Mouse (Mus musculus) spleen, adult 2 months (tissue): ENCODE data around the gene Ints11. TPM values are rescaled to one million over a fixed set of nuclear protein-coding genes. Genes with fewer than 3 reads are reported as not detected.

ENCODE experiments used
- DNase-seq, 2 experiments: peaks; one replicate each; pipeline versions ENCODE4 v3.0.0 to v3.0.0-alpha.2; 2012 to 2021; ENCODE audit warnings: low spot score in 2 of 2, low read depth in 1 of 2
- H3K27ac ChIP-seq: fragments of 200-500 bp; 2 replicates; pipeline ENCODE4 v1.5.1; 2012; ENCODE audit warnings: low read length, inconsistent platforms; ENCODE audit not compliant: insufficient read depth
- H3K27me3 ChIP-seq: fragments of 200-500 bp; 2 replicates; pipeline ENCODE4 v1.6.1; 2012; ENCODE audit warnings: mild to moderate bottlenecking, moderate library complexity, low read length, inconsistent platforms; ENCODE audit not compliant: control insufficient read depth, insufficient read depth
- H3K36me3 ChIP-seq: fragments of 200-500 bp; 2 replicates; pipeline ENCODE4 v1.6.1; 2012; ENCODE audit warnings: mild to moderate bottlenecking, low read length, inconsistent platforms; ENCODE audit not compliant: control insufficient read depth, insufficient read depth
- H3K4me1 ChIP-seq: fragments of 200-500 bp; 2 replicates; pipeline ENCODE4 v1.6.1; 2011; ENCODE audit warnings: inconsistent platforms; ENCODE audit not compliant: control insufficient read depth, insufficient read depth, insufficient read length
- H3K4me3 ChIP-seq: fragments of 200-500 bp; 2 replicates; pipeline ENCODE4 v1.5.1; 2011; ENCODE audit warnings: mild to moderate bottlenecking, inconsistent platforms; ENCODE audit not compliant: insufficient read depth, insufficient read length; ENCODE audit errors: extremely low read depth
- CTCF ChIP-seq: fragments of 200-500 bp; IDR thresholded peaks from 2 replicates; pipeline ENCODE4 v1.5.1; 2011; ENCODE audit warnings: mild to moderate bottlenecking, inconsistent platforms; ENCODE audit not compliant: insufficient read depth, insufficient read length, insufficient replicate concordance; ENCODE audit errors: extremely low read depth
- POLR2A ChIP-seq: fragments of 200-500 bp; IDR thresholded peaks from 2 replicates; pipeline ENCODE4 v1.6.1; 2011; ENCODE audit warnings: low read depth, low read length, inconsistent platforms
- WGBS: fragments of 180-500 bp; shearing (Covaris S2); methylation state at CpG from one replicate; pipeline ENCODE4 v1.1.7; 2018; 5-methylcytosine and 5-hydroxymethylcytosine counted together
- polyA plus RNA-seq: library from polyadenylated mRNA; depleted of rRNA; stranded (reverse); fragments of >200 nt; gene quantifications from 2 replicates; pipeline ENCODE4 v1.2.3, GENCODE M21; 2012

Gene Ints11
- polyA plus RNA-seq, 1 experiment, result 31.8 TPM

DNA sequence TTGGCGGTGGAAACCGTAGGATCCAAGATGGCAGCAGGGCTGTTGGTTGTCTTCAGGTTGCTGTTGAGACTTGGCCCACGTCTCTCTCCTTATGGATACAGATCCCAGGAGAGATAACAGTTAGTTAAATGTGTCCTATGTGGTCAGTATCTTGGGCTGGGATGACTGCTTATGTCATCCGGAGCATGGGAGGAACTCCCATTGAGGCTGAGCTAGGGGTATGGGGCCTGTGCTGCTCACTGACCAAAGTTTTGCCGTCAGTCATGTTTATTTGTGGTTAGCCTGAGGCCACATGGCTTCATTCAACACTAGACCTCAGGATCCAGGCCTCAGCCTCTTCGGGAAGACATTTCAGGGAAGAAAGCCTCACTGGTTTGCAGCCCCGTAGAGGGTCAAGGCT, 2.1 kb downstream of the Ints11 start:
- TF ChIP-seq POLR2A (no peak), CTCF (no peak)
- DNase-seq, result no peak
- 93% methylated on average over 7 of the region's 7 CpGs for WGBS
- H3K36me3 ChIP-seq, result peaks cover 21% of the 10 kb centered on the region
- H3K27me3 ChIP-seq, result no peaks in the 10 kb centered on the region
- no peak overlapping the region for H3K27ac ChIP-seq
- H3K4me1 ChIP-seq, result peaks cover 6% of the 10 kb centered on the region; the same call in 1 of the 2 replicates
- H3K4me3 ChIP-seq, result no peak overlapping the region

- no peaks in the 10 kb centered on the region for H3K4me1 ChIP-seq
- H3K27ac ChIP-seq, result no peak overlapping the region
- peaks cover 23% of the 10 kb centered on the region for H3K36me3 ChIP-seq
- WGBS, result 89% methylated on average over 3 of the region's 3 CpGs
- TF ChIP-seq POLR2A, result no peak
- TF ChIP-seq CTCF, result no peak
- H3K4me3 ChIP-seq, result no peak overlapping the region
- no peak for DNase-seq
- H3K27me3 ChIP-seq, result no peaks in the 10 kb centered on the region
Observed at GRCm38 (mm10) chr4:155883587-155883986, 14.2 kb downstream of the Ints11 start.

GRCm38 (mm10) chr4:155886330-155886729, 17.0 kb downstream of the Ints11 start:
- Histone ChIP-seq H3K27ac (no peak overlapping the region), H3K36me3 (peaks cover 24% of the 10 kb centered on the region), H3K27me3 (no peaks in the 10 kb centered on the region), H3K4me1 (peaks cover 5% of the 10 kb centered on the region), H3K4me3 (no peak overlapping the region)
- WGBS, result 86% methylated on average over 5 of the region's 5 CpGs
- no peak for TF ChIP-seq CTCF
- TF ChIP-seq POLR2A, result no peak
- no peak for DNase-seq

DNA sequence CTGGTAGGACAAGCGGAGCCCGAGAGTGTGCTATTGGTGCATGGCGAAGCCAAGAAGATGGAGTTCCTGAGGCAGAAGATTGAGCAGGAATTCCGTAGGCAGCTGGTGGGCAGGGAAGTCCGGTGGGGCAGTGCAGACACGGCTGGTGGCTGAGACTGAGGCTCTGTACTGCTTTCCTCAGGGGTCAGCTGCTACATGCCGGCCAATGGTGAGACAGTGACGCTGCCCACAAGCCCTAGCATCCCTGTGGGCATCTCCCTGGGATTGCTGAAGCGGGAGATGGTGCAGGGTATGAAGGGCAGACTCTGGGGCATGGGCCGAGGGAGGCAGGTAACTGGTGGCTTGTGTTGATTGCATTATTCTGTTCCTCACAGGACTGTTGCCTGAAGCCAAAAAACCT, 18.3 kb downstream of the Ints11 start:
- 93% methylated on average over 10 of the region's 10 CpGs for WGBS
- DNase-seq, result no peak
- TF ChIP-seq CTCF, result no peak
- no peak for TF ChIP-seq POLR2A
- Histone ChIP-seq H3K27ac (no peak overlapping the region), H3K4me1 (peaks cover 6% of the 10 kb centered on the region), H3K36me3 (peaks cover 24% of the 10 kb centered on the region), H3K4me3 (no peak overlapping the region), H3K27me3 (no peaks in the 10 kb centered on the region)

- Histone ChIP-seq H3K4me3 (no peak overlapping the region), H3K36me3 (peaks cover 24% of the 10 kb centered on the region), H3K27me3 (no peaks in the 10 kb centered on the region), H3K4me1 (peaks cover 11% of the 10 kb centered on the region), H3K27ac (no peak overlapping the region)
- DNase-seq, result no peak
- TF ChIP-seq POLR2A, result no peak
- TF ChIP-seq CTCF, result no peak
- 94% methylated on average over 9 of the region's 9 CpGs for WGBS
Observed at GRCm38 (mm10) chr4:155888181-155888580, 18.8 kb downstream of the Ints11 start.

GRCm38 (mm10) chr4:155889316-155889715, 20.0 kb downstream of the Ints11 start:
- Histone ChIP-seq H3K27me3 (no peaks in the 10 kb centered on the region), H3K4me1 (peaks cover 18% of the 10 kb centered on the region), H3K27ac (no peak overlapping the region), H3K4me3 (no peak overlapping the region), H3K36me3 (peaks cover 22% of the 10 kb centered on the region)
- DNase-seq, result no peak
- 88% methylated on average over 5 of the region's 5 CpGs for WGBS
- no peak for TF ChIP-seq CTCF
- no peak for TF ChIP-seq POLR2A

- Histone ChIP-seq H3K36me3 (peaks cover 17% of the 10 kb centered on the region), H3K27me3 (no peaks in the 10 kb centered on the region), H3K4me3 (peak overlapping the region; percentile 81), H3K4me1 (peaks cover 22% of the 10 kb centered on the region), H3K27ac (no peak overlapping the region)
- no peak for TF ChIP-seq CTCF
- TF ChIP-seq POLR2A, result no peak
- WGBS, result 2% methylated on average over 34 of the region's 34 CpGs
- no peak for DNase-seq
Observed at GRCm38 (mm10) chr4:155891011-155891471, 21.7 kb downstream of the Ints11 start.
